Mouse (Mus musculus) heart, embryonic 16.5 days (tissue): ENCODE data around the gene Wnt9a. TPM values are rescaled to one million over a fixed set of nuclear protein-coding genes. Genes with fewer than 3 reads are reported as not detected.
"Not testable (repeated sequence)": the region's sequence is repeated elsewhere in the genome, so short reads cannot be mapped to it uniquely, and the experiment has no call there.

Source experiments
- ATAC-seq: fragments of 200-750 bp; cut with Nextera tagmentation; replicated peaks from 2 replicates; pipeline ENCODE4 v1.8.0; 2017; ENCODE audit warnings: moderate number of reproducible peaks; ENCODE audit not compliant: insufficient read depth, low FRiP score; ENCODE audit errors: extremely low read depth
- H3K27ac ChIP-seq: fragments of 300-500 bp; sonication (generic); 2 replicates; pipeline ENCODE4 v1.5.1; 2014; ENCODE audit warnings: mild to moderate bottlenecking, low read length, control low read depth, moderate library complexity
- H3K27me3 ChIP-seq: fragments of 300-500 bp; sonication (generic); 2 replicates; pipeline ENCODE4 v1.6.1; 2014; ENCODE audit warnings: low read length, mixed read lengths; ENCODE audit not compliant: control insufficient read depth, insufficient read depth
- H3K36me3 ChIP-seq: fragments of 300-500 bp; sonication (generic); 2 replicates; pipeline ENCODE4 v1.6.1; 2014; ENCODE audit not compliant: control insufficient read depth, insufficient read depth
- H3K4me1 ChIP-seq: fragments of 300-500 bp; sonication (generic); 2 replicates; pipeline ENCODE4 v1.6.1; 2014; ENCODE audit warnings: low read length, mixed read lengths; ENCODE audit not compliant: control insufficient read depth, insufficient read depth
- H3K4me2 ChIP-seq: fragments of 300-500 bp; sonication (generic); 2 replicates; pipeline ENCODE4 v1.6.1; 2014; ENCODE audit warnings: low read depth, mild to moderate bottlenecking, control low read depth, low read length
- H3K4me3 ChIP-seq: fragments of 300-500 bp; sonication (generic); 2 replicates; pipeline ENCODE4 v1.5.1; 2014; ENCODE audit warnings: mild to moderate bottlenecking, control low read depth, low read length
- H3K9ac ChIP-seq: fragments of 300-500 bp; sonication (generic); 2 replicates; pipeline ENCODE4 v1.6.1; 2014; ENCODE audit warnings: low read length, control low read depth
- H3K9me3 ChIP-seq: fragments of 300-500 bp; sonication (generic); replicated peaks from 2 replicates; pipeline ENCODE4 v1.6.1; 2016; ENCODE audit warnings: low read length; ENCODE audit not compliant: control insufficient read depth
- WGBS: fragments of 180-500 bp; shearing (Covaris S2); extraction: QIAGEN DNeasy Blood & Tissue Kit; methylation state at CpG from one replicate; pipeline ENCODE4 v1.1.7; 2014; 5-methylcytosine and 5-hydroxymethylcytosine counted together
- polyA plus RNA-seq: library from polyadenylated mRNA; unstranded; fragments of >200 nt; fragmentation: Nextera tagmentation; extraction: Ambion mirVana; gene quantifications from 2 replicates; pipeline ENCODE4 v1.2.1, GENCODE M21; 2015

The Wnt9a gene
- polyA plus RNA-seq, 1 experiment from 2014 or later, result 2.7 TPM

GRCm38 (mm10) chr11:59364417-59364816, 57.7 kb downstream of the Wnt9a start:
- Histone ChIP-seq H3K4me1 (peaks cover 6% of the 10 kb centered on the region; the same call in 1 of the 2 replicates), H3K27ac (peak overlapping the region; percentile 26; the same call in 1 of the 2 replicates), H3K27me3 (no peaks in the 10 kb centered on the region), H3K4me3 (no peak overlapping the region), H3K9me3 (no peaks in the 10 kb centered on the region), H3K4me2 (no peak overlapping the region), H3K9ac (no peak overlapping the region; the same call in 1 of the 2 replicates), H3K36me3 (no peaks in the 10 kb centered on the region)
- peak; percentile 76 for ATAC-seq
- WGBS, result 27% methylated on average over 3 of the region's 3 CpGs

DNA sequence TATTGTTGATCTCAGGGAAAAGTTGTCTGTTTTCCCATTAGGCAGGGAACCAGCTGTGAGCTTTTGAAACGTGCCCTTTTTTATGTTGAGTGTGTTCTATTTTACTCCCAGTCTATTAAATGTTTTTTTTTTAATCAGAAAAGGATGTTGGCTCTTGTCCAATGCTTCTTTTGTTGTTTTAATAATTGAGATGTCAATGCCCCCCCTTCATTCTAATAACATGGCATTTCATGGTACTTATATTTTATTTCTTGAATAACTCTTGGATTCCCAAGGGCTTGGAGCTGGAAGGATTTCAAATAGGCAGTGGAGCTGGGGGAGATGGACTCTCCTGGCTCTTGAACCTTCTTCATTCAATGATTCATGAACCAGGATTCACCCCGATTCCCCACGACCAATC, 59.3 kb downstream of the Wnt9a start:
- Histone ChIP-seq H3K4me3 (no peak overlapping the region), H3K9me3 (no peaks in the 10 kb centered on the region), H3K4me1 (peaks cover 6% of the 10 kb centered on the region; the same call in 1 of the 2 replicates), H3K9ac (no peak overlapping the region), H3K36me3 (no peaks in the 10 kb centered on the region), H3K4me2 (no peak overlapping the region), H3K27me3 (no peaks in the 10 kb centered on the region), H3K27ac (no peak overlapping the region)
- ATAC-seq, result no peak
- 76% methylated on average over 3 of the region's 3 CpGs for WGBS

DNA sequence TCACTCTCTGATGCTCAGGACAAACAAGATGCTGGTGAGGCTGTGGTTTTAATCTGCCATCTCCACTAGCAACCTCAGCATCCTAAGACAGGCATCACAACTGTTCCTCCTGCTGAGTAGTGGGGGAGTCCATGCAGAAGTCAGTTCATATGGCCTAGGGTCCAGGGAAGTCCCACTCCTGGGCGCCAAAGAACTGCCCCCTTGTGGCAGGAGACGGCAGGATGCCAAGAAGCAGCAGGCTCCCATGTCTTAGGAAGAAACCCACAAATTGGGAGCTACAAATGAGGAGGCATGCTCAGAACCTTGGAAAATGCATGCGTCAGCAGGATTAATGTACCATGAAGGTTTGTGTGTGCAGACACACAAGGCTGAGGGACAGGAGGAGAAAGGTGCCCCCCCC, 59.9 kb downstream of the Wnt9a start:
- Histone ChIP-seq H3K4me3 (no peak overlapping the region), H3K4me1 (peaks cover 6% of the 10 kb centered on the region; the same call in 1 of the 2 replicates), H3K4me2 (no peak overlapping the region), H3K27me3 (no peaks in the 10 kb centered on the region), H3K9ac (no peak overlapping the region), H3K9me3 (no peaks in the 10 kb centered on the region), H3K27ac (no peak overlapping the region), H3K36me3 (no peaks in the 10 kb centered on the region)
- ATAC-seq, result no peak
- WGBS, result 29% methylated on average over 3 of the region's 3 CpGs

DNA sequence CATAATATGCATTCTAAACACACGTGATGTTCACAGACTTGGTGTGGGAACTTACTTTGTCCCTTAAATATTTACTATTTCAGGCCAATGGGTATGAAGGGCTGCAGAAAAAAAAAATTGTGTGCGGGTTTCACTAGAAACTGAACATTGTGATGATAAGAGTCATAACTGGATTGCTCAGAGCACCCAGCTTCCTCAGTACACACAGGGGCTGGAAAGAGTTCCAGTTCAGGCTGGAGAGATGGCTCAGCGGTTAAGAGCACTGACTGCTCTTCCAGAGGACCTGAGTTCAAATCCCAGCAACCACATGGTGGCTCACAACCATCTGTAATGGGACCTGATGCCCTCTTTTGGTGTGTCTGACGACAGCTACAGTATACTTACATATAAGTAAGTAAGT, 61.2 kb downstream of the Wnt9a start:
- not testable (repeated sequence) for H3K9ac ChIP-seq, H3K27me3 ChIP-seq, H3K36me3 ChIP-seq, H3K4me2 ChIP-seq, H3K4me1 ChIP-seq, H3K4me3 ChIP-seq, H3K27ac ChIP-seq, H3K9me3 ChIP-seq, ATAC-seq
- 81% methylated on average over 4 of the region's 4 CpGs for WGBS

DNA sequence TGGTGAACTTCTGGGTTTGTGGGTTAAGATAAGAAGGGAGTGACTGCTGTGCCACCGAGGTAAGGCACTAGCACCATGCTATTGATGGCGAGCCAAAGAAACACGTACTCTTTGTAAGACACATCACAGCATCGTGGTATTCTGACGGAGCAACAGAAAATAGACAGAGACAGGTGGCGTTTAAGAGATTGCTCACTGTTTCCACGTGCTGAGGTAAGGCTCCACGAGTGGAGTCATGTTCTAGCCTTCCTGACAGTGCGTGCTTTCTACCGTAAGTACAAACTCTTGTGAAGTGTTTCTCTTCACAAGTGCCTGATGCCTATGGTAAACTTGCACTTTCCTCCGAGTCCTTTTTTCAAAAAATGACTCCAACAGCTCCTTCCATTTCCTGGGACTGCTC, 63.1 kb downstream of the Wnt9a start:
- Histone ChIP-seq H3K4me3 (no peak overlapping the region), H3K27me3 (no peaks in the 10 kb centered on the region), H3K27ac (no peak overlapping the region), H3K9ac (no peak overlapping the region), H3K36me3 (no peaks in the 10 kb centered on the region), H3K4me2 (no peak overlapping the region), H3K4me1 (0 out of 2 replicates have a peak, but pooled peaks cover 2% of the 10 kb centered on the region), H3K9me3 (no peaks in the 10 kb centered on the region)
- WGBS, result 71% methylated on average over 11 of the region's 11 CpGs
- no peak for ATAC-seq

GRCm38 (mm10) chr11:59375475-59375874, 68.7 kb downstream of the Wnt9a start, which contains the start of gene Prss38:
Gene Prss38 (minus strand): TSS chr11:59375657.
- 73% methylated on average over 16 of the region's 16 CpGs for WGBS
- Histone ChIP-seq H3K27ac (no peak within 1 kb of the TSS), H3K4me2 (no peak within 1 kb of the TSS), H3K9me3 (no peaks in the 10 kb centered on the region), H3K27me3 (no peaks in the 10 kb centered on the region), H3K4me3 (no peak within 1 kb of the TSS), H3K36me3 (no peaks in the 10 kb centered on the region), H3K9ac (no peak within 1 kb of the TSS), H3K4me1 (peaks cover 2% of the 10 kb centered on the region; the same call in 1 of the 2 replicates)
- no peak for ATAC-seq

- H3K9me3 ChIP-seq, result no peaks in the 10 kb centered on the region
- no peak overlapping the region for H3K27ac ChIP-seq
- no peaks in the 10 kb centered on the region for H3K36me3 ChIP-seq
- WGBS, result 79% methylated on average over 3 of the region's 3 CpGs
- H3K27me3 ChIP-seq, result no peaks in the 10 kb centered on the region
- H3K4me2 ChIP-seq, result no peak overlapping the region
- peaks cover 2% of the 10 kb centered on the region; the same call in 1 of the 2 replicates for H3K4me1 ChIP-seq
- no peak for ATAC-seq
- no peak overlapping the region for H3K4me3 ChIP-seq
- no peak overlapping the region for H3K9ac ChIP-seq
These were observed 71.3 kb downstream of the Wnt9a start for GRCm38 (mm10) chr11:59377999-59378398.

DNA sequence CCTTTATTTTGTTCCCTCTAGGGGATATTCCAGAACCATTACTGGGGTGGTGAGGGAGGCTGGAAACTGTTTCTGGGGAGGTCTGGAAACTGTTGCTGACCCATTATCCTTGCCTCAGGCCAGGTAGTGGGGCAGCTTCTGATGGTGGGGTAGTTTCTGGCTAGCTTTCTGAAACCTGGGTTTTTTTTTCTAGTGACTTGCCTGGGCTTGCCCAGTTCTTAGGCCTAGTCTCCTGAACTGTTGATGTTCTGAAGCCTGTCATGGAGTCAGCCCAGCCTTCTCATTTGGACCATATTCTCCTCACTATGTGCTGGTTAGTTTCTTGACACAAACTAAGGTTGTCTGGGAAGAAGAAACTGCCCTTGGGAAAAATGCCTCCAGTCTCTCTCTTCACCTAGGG, 72.8 kb downstream of the Wnt9a start:
- no peaks in the 10 kb centered on the region for H3K27me3 ChIP-seq
- no peak overlapping the region for H3K27ac ChIP-seq
- no peaks in the 10 kb centered on the region for H3K36me3 ChIP-seq
- ATAC-seq, result no peak
- H3K4me2 ChIP-seq, result no peak overlapping the region
- H3K4me1 ChIP-seq, result peaks cover 9% of the 10 kb centered on the region
- no peak overlapping the region for H3K9ac ChIP-seq
- H3K4me3 ChIP-seq, result no peak overlapping the region
- no peaks in the 10 kb centered on the region for H3K9me3 ChIP-seq
